Mouse (Mus musculus): Measurements from ENCODE around the gene Crkl. TPM values are rescaled to one million over a fixed set of nuclear protein-coding genes. Genes with fewer than 3 reads are reported as not detected.

Gene Crkl
- total and polyA plus RNA-seq, 2 experiments from 2014 or later = 55.4 to 60.5 TPM

GRCm38 (mm10) chr16:17410209-17410608 lies 41.6 kb upstream of the Crkl start:
- Histone ChIP-seq H3K4me2 (ENCODE audit: low read depth) (no peak overlapping the region), H3K9me3 (ENCODE audit: low read length) (no peaks in the 10 kb centered on the region), H3K27me3 (ENCODE audit: insufficient read depth, low read length) (no peaks in the 10 kb centered on the region), H3K4me1 (ENCODE audit: insufficient read depth) (peaks cover 12% of the 10 kb centered on the region), H3K27ac (ENCODE audit: low read depth, low read length) (no peak overlapping the region), H3K36me3 (ENCODE audit: insufficient read depth) (0 out of 2 replicates have a peak, but pooled peaks cover 8% of the 10 kb centered on the region), H3K4me3 (ENCODE audit: low read depth, low read length) (no peak overlapping the region), H3K9ac (no peak overlapping the region)
- DNase-seq (no peak), ATAC-seq (no peak)
- no peak for TF ChIP-seq CTCF (IDR thresholded peaks at IDR 0.05; ENCODE audit: low read depth)
- WGBS = 86% methylated on average over 4 of the region's 4 CpGs

GRCm38 (mm10) chr16:17423021-17423420 lies 28.8 kb upstream of the Crkl start:
- Histone ChIP-seq H3K36me3 (ENCODE audit: insufficient read depth) (peaks cover 58% of the 10 kb centered on the region), H3K4me3 (ENCODE audit: low read depth, low read length) (no peak overlapping the region), H3K4me1 (ENCODE audit: insufficient read depth) (no peaks in the 10 kb centered on the region), H3K9ac (no peak overlapping the region), H3K9me3 (ENCODE audit: low read length) (no peaks in the 10 kb centered on the region), H3K27ac (ENCODE audit: low read depth, low read length) (no peak overlapping the region), H3K4me2 (ENCODE audit: low read depth) (no peak overlapping the region), H3K27me3 (ENCODE audit: insufficient read depth, low read length) (no peaks in the 10 kb centered on the region)
- ATAC-seq = no peak
- 85% methylated on average over 3 of the region's 3 CpGs for WGBS
- TF ChIP-seq CTCF (IDR thresholded peaks at IDR 0.05; ENCODE audit: low read depth) = no peak
- DNase-seq = no peak

GRCm38 (mm10) chr16:17432576-17432975 lies 19.2 kb upstream of the Crkl start:
- Histone ChIP-seq H3K4me3 (ENCODE audit: low read depth, low read length) (no peak overlapping the region), H3K9me3 (ENCODE audit: low read length) (no peaks in the 10 kb centered on the region), H3K27ac (ENCODE audit: low read depth, low read length) (no peak overlapping the region), H3K27me3 (ENCODE audit: insufficient read depth, low read length) (no peaks in the 10 kb centered on the region), H3K4me1 (ENCODE audit: insufficient read depth) (no peaks in the 10 kb centered on the region), H3K4me2 (ENCODE audit: low read depth) (no peak overlapping the region), H3K9ac (no peak overlapping the region), H3K36me3 (ENCODE audit: insufficient read depth) (peaks cover 19% of the 10 kb centered on the region)
- no peak for ATAC-seq
- 85% methylated on average over 2 of the region's 2 CpGs for WGBS
- TF ChIP-seq CTCF (IDR thresholded peaks at IDR 0.05; ENCODE audit: low read depth) = peak; percentile 53
- DNase-seq = peak; percentile 4

GRCm38 (mm10) chr16:17452373-17452715 lies 557 bp downstream of the Crkl start:
- peak overlapping the region; percentile 98 for H3K9ac ChIP-seq
- H3K27me3 ChIP-seq (ENCODE audit: insufficient read depth, low read length) = no peaks in the 10 kb centered on the region
- peak overlapping the region; percentile 98 for H3K27ac ChIP-seq (ENCODE audit: low read depth, low read length)
- peaks cover 8% of the 10 kb centered on the region for H3K36me3 ChIP-seq (ENCODE audit: insufficient read depth)
- no peak for TF ChIP-seq CTCF (IDR thresholded peaks at IDR 0.05; ENCODE audit: low read depth)
- WGBS = under 1% methylated on average over 24 of the region's 24 CpGs
- peak overlapping the region; percentile 88 for H3K4me2 ChIP-seq (ENCODE audit: low read depth)
- peaks cover 15% of the 10 kb centered on the region for H3K4me1 ChIP-seq (ENCODE audit: insufficient read depth)
- H3K4me3 ChIP-seq (ENCODE audit: low read depth, low read length) = peak overlapping the region; percentile 98
- DNase-seq (peak; percentile 63), ATAC-seq (peak; percentile 49)
- no peaks in the 10 kb centered on the region for H3K9me3 ChIP-seq (ENCODE audit: low read length)

GRCm38 (mm10) chr16:17456901-17457300 lies 5.1 kb downstream of the Crkl start:
- peaks cover 8% of the 10 kb centered on the region for H3K36me3 ChIP-seq (ENCODE audit: insufficient read depth)
- ATAC-seq (no peak), DNase-seq (no peak)
- H3K4me3 ChIP-seq (ENCODE audit: low read depth, low read length) = no peak overlapping the region
- H3K27me3 ChIP-seq (ENCODE audit: insufficient read depth, low read length) = no peaks in the 10 kb centered on the region
- TF ChIP-seq CTCF (IDR thresholded peaks at IDR 0.05; ENCODE audit: low read depth) = no peak
- H3K9ac ChIP-seq = no peak overlapping the region
- H3K4me2 ChIP-seq (ENCODE audit: low read depth) = no peak overlapping the region
- WGBS = 89% methylated on average over 1 of the region's 1 CpGs
- no peaks in the 10 kb centered on the region for H3K9me3 ChIP-seq (ENCODE audit: low read length)
- no peak overlapping the region for H3K27ac ChIP-seq (ENCODE audit: low read depth, low read length)
- peaks cover 13% of the 10 kb centered on the region for H3K4me1 ChIP-seq (ENCODE audit: insufficient read depth)

GRCm38 (mm10) chr16:17460254-17460653 lies 8.5 kb downstream of the Crkl start:
- TF ChIP-seq CTCF (IDR thresholded peaks at IDR 0.05; ENCODE audit: low read depth) = peak; percentile 39
- ATAC-seq (no peak), DNase-seq (no peak)
- H3K27me3 ChIP-seq (ENCODE audit: insufficient read depth, low read length) = no peaks in the 10 kb centered on the region
- WGBS = 83% methylated on average over 4 of the region's 4 CpGs
- H3K4me3 ChIP-seq (ENCODE audit: low read depth, low read length) = no peak overlapping the region
- H3K27ac ChIP-seq (ENCODE audit: low read depth, low read length) = no peak overlapping the region
- H3K9ac ChIP-seq = no peak overlapping the region
- no peak overlapping the region for H3K4me2 ChIP-seq (ENCODE audit: low read depth)
- no peaks in the 10 kb centered on the region for H3K9me3 ChIP-seq (ENCODE audit: low read length)
- H3K36me3 ChIP-seq (ENCODE audit: insufficient read depth) = peaks cover 8% of the 10 kb centered on the region
- peaks cover 7% of the 10 kb centered on the region; the same call in 1 of the 2 replicates for H3K4me1 ChIP-seq (ENCODE audit: insufficient read depth)

GRCm38 (mm10) chr16:17461596-17461995 lies 9.8 kb downstream of the Crkl start:
- peaks cover under 1% of the 10 kb centered on the region for H3K36me3 ChIP-seq (ENCODE audit: insufficient read depth)
- no peak overlapping the region for H3K4me2 ChIP-seq (ENCODE audit: low read depth)
- no peaks in the 10 kb centered on the region for H3K9me3 ChIP-seq (ENCODE audit: low read length)
- no peaks in the 10 kb centered on the region for H3K4me1 ChIP-seq (ENCODE audit: insufficient read depth)
- DNase-seq (no peak), ATAC-seq (no peak)
- H3K27me3 ChIP-seq (ENCODE audit: insufficient read depth, low read length) = no peaks in the 10 kb centered on the region
- H3K4me3 ChIP-seq (ENCODE audit: low read depth, low read length) = no peak overlapping the region
- H3K27ac ChIP-seq (ENCODE audit: low read depth, low read length) = no peak overlapping the region
- TF ChIP-seq CTCF (IDR thresholded peaks at IDR 0.05; ENCODE audit: low read depth) = no peak
- WGBS = 94% methylated on average over 1 of the region's 1 CpGs
- H3K9ac ChIP-seq = no peak overlapping the region

- Histone ChIP-seq H3K36me3 (ENCODE audit: insufficient read depth) (no peaks in the 10 kb centered on the region), H3K27me3 (ENCODE audit: insufficient read depth, low read length) (no peaks in the 10 kb centered on the region), H3K4me1 (ENCODE audit: insufficient read depth) (no peaks in the 10 kb centered on the region), H3K27ac (ENCODE audit: low read depth, low read length) (no peak overlapping the region), H3K9ac (no peak overlapping the region), H3K4me3 (ENCODE audit: low read depth, low read length) (no peak overlapping the region), H3K9me3 (ENCODE audit: low read length) (no peaks in the 10 kb centered on the region), H3K4me2 (ENCODE audit: low read depth) (no peak overlapping the region)
- TF ChIP-seq CTCF (IDR thresholded peaks at IDR 0.05; ENCODE audit: low read depth) = no peak
- no peak for DNase-seq
- WGBS = 93% methylated on average over 2 of the region's 2 CpGs
- ATAC-seq = no peak
Observed at GRCm38 (mm10) chr16:17463184-17463583, 11.4 kb downstream of the Crkl start.

Measured in forebrain, postnatal 0 days (tissue).